Mouse (Mus musculus) lung, embryonic 15.5 days (tissue): ENCODE results near the gene Dcaf1. TPM values are rescaled to one million over a fixed set of nuclear protein-coding genes. Genes with fewer than 3 reads are reported as not detected.

ENCODE experiments used
- ATAC-seq: fragments of 200-750 bp; cut with Nextera tagmentation; 2 replicates; pipeline ENCODE4 v1.8.0; 2017; ENCODE audit warnings: moderate number of reproducible peaks, borderline replicate concordance; ENCODE audit not compliant: low FRiP score, low TSS enrichment; ENCODE audit errors: extremely low read depth
- H3K27ac ChIP-seq: fragments of 300-500 bp; sonication (generic); 2 replicates; pipeline ENCODE4 v1.5.1; 2015; ENCODE audit warnings: moderate library complexity, mild to moderate bottlenecking, inconsistent platforms
- H3K27me3 ChIP-seq: fragments of 300-500 bp; sonication (generic); 2 replicates; pipeline ENCODE4 v1.6.1; 2015; ENCODE audit warnings: inconsistent platforms
- H3K36me3 ChIP-seq: fragments of 300-500 bp; sonication (generic); 2 replicates; pipeline ENCODE4 v1.6.1; 2015; ENCODE audit warnings: inconsistent platforms
- H3K4me1 ChIP-seq: fragments of 300-500 bp; sonication (generic); 2 replicates; pipeline ENCODE4 v1.6.1; 2015; ENCODE audit warnings: inconsistent platforms
- H3K4me2 ChIP-seq: fragments of 300-500 bp; sonication (generic); 2 replicates; pipeline ENCODE4 v1.6.1; 2015; ENCODE audit warnings: inconsistent platforms, mild to moderate bottlenecking, moderate library complexity
- H3K4me3 ChIP-seq: fragments of 300-500 bp; sonication (generic); 2 replicates; pipeline ENCODE4 v1.5.1; 2015; ENCODE audit warnings: mild to moderate bottlenecking, inconsistent platforms
- H3K9ac ChIP-seq: fragments of 300-500 bp; sonication (generic); 2 replicates; pipeline ENCODE4 v1.6.1; 2015; ENCODE audit warnings: inconsistent platforms
- H3K9me3 ChIP-seq: fragments of 300-500 bp; sonication (generic); 2 replicates; pipeline ENCODE4 v1.6.1; 2016; ENCODE audit warnings: inconsistent platforms
- WGBS: fragments of 180-500 bp; shearing (Covaris S2); methylation state at CpG from one replicate; pipeline ENCODE4 v1.1.7; 2015; 5-methylcytosine and 5-hydroxymethylcytosine counted together
- polyA plus RNA-seq: library from polyadenylated mRNA; unstranded; fragments of >200 nt; fragmentation: Nextera tagmentation; extraction: Ambion mirVana; gene quantifications from 2 replicates; pipeline ENCODE4 v1.2.1, GENCODE M21; 2015

Dcaf1 gene
- polyA plus RNA-seq, 1 experiment from 2014 or later = 17.4 TPM

- no peak overlapping the region for H3K27ac ChIP-seq
- H3K4me2 ChIP-seq = no peak overlapping the region
- no peaks in the 10 kb centered on the region for H3K4me1 ChIP-seq
- no peak overlapping the region for H3K4me3 ChIP-seq
- WGBS = 85% methylated on average over 4 of the region's 4 CpGs
- no peak overlapping the region for H3K9ac ChIP-seq
- no peaks in the 10 kb centered on the region for H3K27me3 ChIP-seq
- H3K9me3 ChIP-seq = no peaks in the 10 kb centered on the region
- no peaks in the 10 kb centered on the region for H3K36me3 ChIP-seq
- no peak for ATAC-seq
Measured at GRCm38 (mm10) chr9:106806503-106806902, 15.2 kb upstream of the Dcaf1 start.

GRCm38 (mm10) chr9:106818191-106818590 is 3.5 kb upstream of the Dcaf1 start:
- 71% methylated on average over 6 of the region's 6 CpGs for WGBS
- H3K9me3 ChIP-seq = no peaks in the 10 kb centered on the region
- H3K4me3 ChIP-seq = no peak overlapping the region
- H3K36me3 ChIP-seq = no peaks in the 10 kb centered on the region
- no peak overlapping the region for H3K4me2 ChIP-seq
- no peak overlapping the region for H3K27ac ChIP-seq
- no peak overlapping the region for H3K9ac ChIP-seq
- 0 out of 2 replicates have a peak, but pooled peaks cover 6% of the 10 kb centered on the region for H3K4me1 ChIP-seq
- ATAC-seq = no peak
- H3K27me3 ChIP-seq = no peaks in the 10 kb centered on the region

DNA sequence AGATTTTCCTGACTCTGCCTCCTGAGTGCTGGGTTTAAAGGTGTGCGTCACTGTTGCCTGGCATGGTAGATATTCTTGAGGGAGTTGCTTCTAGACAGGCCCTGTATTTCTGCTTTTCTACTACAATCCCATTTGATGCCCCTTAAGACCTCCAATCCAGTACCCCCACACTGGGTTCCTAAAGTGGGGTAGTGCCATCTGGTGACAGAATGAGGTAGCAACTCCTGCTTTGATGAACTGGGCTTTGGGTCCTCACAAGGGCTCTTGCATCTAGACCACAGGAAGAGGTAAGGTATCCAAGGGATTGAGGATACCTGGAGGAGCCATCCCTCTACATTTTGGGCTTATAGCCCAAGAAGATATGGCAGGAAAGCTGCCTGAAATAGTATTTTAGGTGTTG is 2.5 kb upstream of the Dcaf1 start:
- Histone ChIP-seq H3K9me3 (no peaks in the 10 kb centered on the region), H3K4me2 (no peak overlapping the region), H3K27ac (no peak overlapping the region), H3K9ac (no peak overlapping the region), H3K27me3 (no peaks in the 10 kb centered on the region), H3K36me3 (no peaks in the 10 kb centered on the region), H3K4me1 (0 out of 2 replicates have a peak, but pooled peaks cover 7% of the 10 kb centered on the region), H3K4me3 (no peak overlapping the region)
- WGBS = 88% methylated on average over 1 of the region's 1 CpGs
- ATAC-seq = no peak

DNA sequence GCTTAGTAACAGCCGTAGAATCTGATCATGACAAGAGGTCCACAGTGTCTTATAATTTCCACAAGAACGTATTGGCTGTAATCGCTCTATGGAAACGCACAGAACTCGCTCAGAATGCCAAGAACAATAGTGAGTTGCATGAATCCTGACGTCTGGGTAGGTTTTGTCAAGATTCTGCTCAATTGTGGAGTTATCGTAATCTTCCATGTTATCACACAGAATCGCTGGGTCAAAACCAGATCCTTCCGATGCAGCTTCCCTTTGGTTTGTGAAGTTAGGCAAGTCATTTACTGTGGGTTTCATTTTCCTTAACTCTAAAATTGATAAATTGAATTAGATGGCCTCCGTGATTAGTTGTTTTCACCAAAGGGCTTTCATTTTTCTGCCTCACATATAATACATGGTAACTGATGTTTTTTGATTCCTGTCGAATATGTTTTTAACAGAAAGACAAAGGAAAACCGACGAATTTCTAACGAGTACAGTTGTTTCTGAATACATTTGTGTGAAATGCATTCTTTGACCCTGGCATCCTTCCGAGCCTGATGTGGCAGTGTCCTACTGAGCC is 540 bp upstream of the Dcaf1 start:
- Histone ChIP-seq H3K9ac (peak overlapping the region; percentile 48), H3K36me3 (no peaks in the 10 kb centered on the region), H3K4me3 (peak overlapping the region; percentile 98), H3K27ac (no peak overlapping the region; the same call in 1 of the 2 replicates), H3K4me1 (0 out of 2 replicates have a peak, but pooled peaks cover 7% of the 10 kb centered on the region), H3K9me3 (no peaks in the 10 kb centered on the region), H3K4me2 (peak overlapping the region; percentile 53), H3K27me3 (no peaks in the 10 kb centered on the region)
- ATAC-seq = no peak
- WGBS = 40% methylated on average over 15 of the region's 15 CpGs

DNA sequence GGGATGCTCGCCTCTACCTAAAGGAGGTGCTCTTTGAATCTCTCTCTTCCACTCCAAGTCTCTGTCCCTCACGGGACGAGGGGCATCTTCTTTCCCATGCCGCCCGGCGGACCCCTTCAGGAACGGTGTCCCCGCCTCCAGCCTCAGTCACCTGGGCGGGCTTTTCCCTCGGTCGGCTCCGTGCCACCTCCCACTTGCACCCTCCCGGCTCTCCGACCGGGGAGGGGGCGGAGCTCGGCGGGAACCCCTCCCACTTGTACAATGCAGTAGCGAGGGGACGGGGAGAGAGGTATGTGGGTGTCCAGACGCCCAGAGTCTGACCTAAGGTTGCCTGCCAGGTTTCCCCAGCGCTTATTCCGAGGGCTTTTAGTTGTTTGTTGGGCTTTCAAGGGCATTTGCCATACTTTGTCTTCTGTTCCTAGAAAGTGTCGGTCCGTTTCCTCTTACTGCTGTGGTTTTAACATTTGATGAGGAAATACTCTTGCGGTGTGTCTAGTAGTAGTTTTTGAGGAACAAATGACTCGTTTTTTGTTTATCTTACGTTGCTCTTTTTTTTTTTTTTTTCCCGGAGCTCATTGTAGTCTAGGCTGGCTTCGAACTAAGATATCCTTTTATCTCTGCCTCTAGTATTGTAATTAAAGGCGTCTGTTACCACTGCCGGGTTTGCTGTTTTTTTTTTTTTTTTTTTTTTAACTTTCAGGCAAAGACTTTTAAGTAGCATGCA is 869 bp downstream of the Dcaf1 start:
- no peaks in the 10 kb centered on the region for H3K27me3 ChIP-seq
- peak; percentile 80 for ATAC-seq
- under 1% methylated on average over 32 of the region's 32 CpGs for WGBS

GRCm38 (mm10) chr9:106840569-106840968 is 18.9 kb downstream of the Dcaf1 start:
- no peaks in the 10 kb centered on the region for H3K27me3 ChIP-seq
- H3K4me3 ChIP-seq = no peak overlapping the region
- H3K9me3 ChIP-seq = no peaks in the 10 kb centered on the region
- WGBS = 95% methylated on average over 1 of the region's 1 CpGs
- no peaks in the 10 kb centered on the region for H3K4me1 ChIP-seq
- ATAC-seq = no peak
- H3K9ac ChIP-seq = no peak overlapping the region
- peaks cover 68% of the 10 kb centered on the region for H3K36me3 ChIP-seq
- H3K27ac ChIP-seq = no peak overlapping the region
- H3K4me2 ChIP-seq = no peak overlapping the region

More for the DNA sequence above, 869 bp downstream of the Dcaf1 start:
- Histone ChIP-seq H3K36me3 (no peaks in the 10 kb centered on the region), H3K9me3 (no peaks in the 10 kb centered on the region), H3K27ac (peak overlapping the region; percentile 95), H3K9ac (peak overlapping the region; percentile 91), H3K4me1 (0 out of 2 replicates have a peak, but pooled peaks cover 7% of the 10 kb centered on the region), H3K4me2 (peak overlapping the region; percentile 72), H3K4me3 (peak overlapping the region; percentile 98)

- H3K36me3 ChIP-seq = peaks cover 70% of the 10 kb centered on the region
- H3K4me3 ChIP-seq = no peak overlapping the region
- no peaks in the 10 kb centered on the region for H3K9me3 ChIP-seq
- ATAC-seq = no peak
- no peak overlapping the region for H3K27ac ChIP-seq
- H3K27me3 ChIP-seq = no peaks in the 10 kb centered on the region
- no peak overlapping the region for H3K9ac ChIP-seq
- no peaks in the 10 kb centered on the region for H3K4me1 ChIP-seq
- no peak overlapping the region for H3K4me2 ChIP-seq
- 89% methylated on average over 6 of the region's 6 CpGs for WGBS
Measured at GRCm38 (mm10) chr9:106842800-106843199, 21.1 kb downstream of the Dcaf1 start.

GRCm38 (mm10) chr9:106856664-106857063 is 35.0 kb downstream of the Dcaf1 start:
- Histone ChIP-seq H3K27me3 (no peaks in the 10 kb centered on the region), H3K9me3 (no peaks in the 10 kb centered on the region), H3K36me3 (peaks cover 74% of the 10 kb centered on the region), H3K4me2 (no peak overlapping the region), H3K27ac (no peak overlapping the region), H3K9ac (no peak overlapping the region), H3K4me3 (no peak overlapping the region), H3K4me1 (no peaks in the 10 kb centered on the region)
- no peak for ATAC-seq
- 77% methylated on average over 3 of the region's 3 CpGs for WGBS

GRCm38 (mm10) chr9:106858036-106858435 is 36.4 kb downstream of the Dcaf1 start:
- no peaks in the 10 kb centered on the region for H3K27me3 ChIP-seq
- no peak overlapping the region for H3K27ac ChIP-seq
- H3K9ac ChIP-seq = no peak overlapping the region
- 88% methylated on average over 11 of the region's 11 CpGs for WGBS
- H3K4me2 ChIP-seq = no peak overlapping the region
- no peaks in the 10 kb centered on the region for H3K4me1 ChIP-seq
- H3K9me3 ChIP-seq = no peaks in the 10 kb centered on the region
- ATAC-seq = no peak
- H3K36me3 ChIP-seq = peaks cover 76% of the 10 kb centered on the region
- no peak overlapping the region for H3K4me3 ChIP-seq

DNA sequence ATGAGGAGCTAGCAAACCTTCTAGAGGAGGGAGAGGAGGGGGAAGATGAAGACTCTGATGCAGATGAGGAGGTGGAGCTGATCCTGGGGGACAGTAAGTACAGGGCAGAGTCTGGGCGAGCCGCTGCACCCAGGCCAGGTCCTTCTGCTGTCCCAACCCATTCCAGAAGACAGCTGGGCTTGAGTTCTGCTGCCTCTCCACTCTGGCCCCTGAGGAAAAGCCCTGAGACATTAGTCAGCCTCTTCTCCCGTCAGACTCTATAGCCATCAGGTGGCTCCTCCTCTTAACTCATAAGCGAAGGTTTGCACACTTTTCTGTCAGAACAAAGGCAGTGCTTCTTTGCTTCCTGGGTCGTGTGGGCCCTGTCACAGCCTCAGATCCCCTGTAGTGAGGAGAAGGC is 52.5 kb downstream of the Dcaf1 start:
- Histone ChIP-seq H3K36me3 (peaks cover 66% of the 10 kb centered on the region), H3K4me1 (no peaks in the 10 kb centered on the region), H3K27me3 (no peaks in the 10 kb centered on the region), H3K9ac (no peak overlapping the region), H3K4me2 (no peak overlapping the region), H3K4me3 (no peak overlapping the region), H3K27ac (no peak overlapping the region), H3K9me3 (no peaks in the 10 kb centered on the region)
- WGBS = 79% methylated on average over 5 of the region's 5 CpGs
- no peak for ATAC-seq

DNA sequence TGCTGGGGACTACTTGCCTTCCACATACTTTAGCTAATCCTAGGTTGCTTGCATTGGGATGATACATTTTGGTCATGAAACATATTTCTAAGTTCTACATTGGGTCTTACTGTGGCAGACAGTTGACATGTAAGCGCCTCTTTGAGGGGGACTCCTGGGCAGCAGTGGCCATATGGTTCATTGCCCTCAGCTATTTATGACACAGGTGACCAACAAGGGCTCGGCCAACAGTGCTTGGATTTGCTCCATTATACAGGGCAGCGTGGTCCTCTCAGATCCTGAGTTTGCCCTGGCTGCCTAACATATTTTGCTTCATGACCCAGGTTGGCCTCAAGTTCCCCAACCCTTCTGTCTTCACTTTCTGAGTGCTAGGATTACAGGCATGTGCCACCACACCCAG is 55.0 kb downstream of the Dcaf1 start:
- Histone ChIP-seq H3K27ac (no peak overlapping the region), H3K4me1 (no peaks in the 10 kb centered on the region), H3K4me2 (no peak overlapping the region), H3K4me3 (no peak overlapping the region), H3K9me3 (no peaks in the 10 kb centered on the region), H3K27me3 (no peaks in the 10 kb centered on the region), H3K9ac (no peak overlapping the region), H3K36me3 (peaks cover 72% of the 10 kb centered on the region)
- WGBS = 88% methylated on average over 3 of the region's 3 CpGs
- ATAC-seq = no peak

DNA sequence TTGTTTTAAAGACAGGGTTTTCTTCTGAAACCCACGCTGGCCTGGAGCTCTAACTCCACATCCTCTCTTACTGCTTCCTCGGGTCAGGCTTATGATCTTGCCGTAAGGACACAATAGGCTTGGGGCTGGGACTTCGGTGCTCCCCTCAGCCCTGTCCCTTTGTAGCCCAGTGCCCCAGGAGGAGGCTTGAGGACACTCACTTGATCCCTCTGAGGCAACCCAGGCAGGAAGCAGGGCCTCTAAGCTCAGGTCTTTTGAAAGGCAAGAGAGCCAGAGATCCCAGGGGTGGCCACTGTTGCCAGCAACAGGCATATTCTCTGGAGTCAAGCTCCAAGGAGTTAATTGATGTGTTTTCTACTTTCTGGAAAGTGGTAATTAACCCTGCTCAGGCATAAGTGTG is 57.8 kb downstream of the Dcaf1 start:
- Histone ChIP-seq H3K36me3 (peaks cover 73% of the 10 kb centered on the region), H3K4me1 (peaks cover 17% of the 10 kb centered on the region), H3K4me2 (no peak overlapping the region), H3K4me3 (no peak overlapping the region), H3K27me3 (no peaks in the 10 kb centered on the region), H3K9me3 (no peaks in the 10 kb centered on the region), H3K27ac (no peak overlapping the region), H3K9ac (no peak overlapping the region)
- no peak for ATAC-seq
- WGBS = 78% methylated on average over 4 of the region's 4 CpGs
